Mouse (Mus musculus): ENCODE data around the gene Rasgrp3.

Gene Rasgrp3

DNA sequence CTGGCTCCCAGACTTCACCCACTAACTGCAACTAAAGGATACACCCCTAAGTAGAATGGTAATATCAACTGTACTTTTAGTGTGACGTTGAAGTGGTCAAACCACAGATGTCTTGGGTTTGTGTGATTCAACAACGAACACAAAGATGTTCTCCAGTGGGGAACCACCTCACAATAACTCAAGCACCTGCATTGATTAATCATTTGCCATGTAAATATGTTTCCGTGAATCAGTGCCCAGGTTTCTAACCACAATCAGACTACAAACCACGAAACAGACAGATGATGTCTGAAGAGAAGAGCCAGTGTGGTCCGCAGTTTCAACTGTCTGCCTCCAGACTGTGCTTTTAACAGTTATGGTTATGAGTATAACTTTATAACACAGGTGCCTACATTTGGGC is 69.4 kb downstream of the Rasgrp3 start:
- no peak for DNase-seq

DNA sequence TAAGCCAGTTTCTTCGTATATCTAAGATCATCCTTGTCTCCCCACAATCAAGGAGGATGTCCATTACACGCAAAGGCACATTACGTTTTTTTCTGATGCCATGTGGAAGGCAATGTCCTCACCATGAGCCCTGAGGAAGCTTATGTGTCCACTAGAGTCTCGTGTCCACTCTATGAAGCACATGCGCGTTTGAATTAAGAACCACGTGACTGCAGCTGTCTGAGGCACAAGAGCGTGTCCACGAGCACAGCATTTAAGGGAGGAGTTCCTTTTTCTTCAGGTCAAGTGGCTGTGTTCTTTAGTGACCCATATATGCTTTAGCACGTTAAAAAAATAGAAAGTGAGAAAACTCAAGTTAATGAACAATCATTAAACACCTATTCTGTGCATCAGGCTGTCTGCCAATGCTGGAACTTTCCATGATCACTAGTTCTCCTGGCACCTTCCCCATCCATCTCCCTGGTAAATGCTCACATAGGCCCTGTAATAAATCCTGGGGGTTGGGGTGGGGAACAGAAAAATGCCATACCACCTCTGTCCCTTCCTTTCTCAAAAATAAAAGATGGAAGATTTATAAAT is 70.5 kb downstream of the Rasgrp3 start:
- DNase-seq = no peak

DNA sequence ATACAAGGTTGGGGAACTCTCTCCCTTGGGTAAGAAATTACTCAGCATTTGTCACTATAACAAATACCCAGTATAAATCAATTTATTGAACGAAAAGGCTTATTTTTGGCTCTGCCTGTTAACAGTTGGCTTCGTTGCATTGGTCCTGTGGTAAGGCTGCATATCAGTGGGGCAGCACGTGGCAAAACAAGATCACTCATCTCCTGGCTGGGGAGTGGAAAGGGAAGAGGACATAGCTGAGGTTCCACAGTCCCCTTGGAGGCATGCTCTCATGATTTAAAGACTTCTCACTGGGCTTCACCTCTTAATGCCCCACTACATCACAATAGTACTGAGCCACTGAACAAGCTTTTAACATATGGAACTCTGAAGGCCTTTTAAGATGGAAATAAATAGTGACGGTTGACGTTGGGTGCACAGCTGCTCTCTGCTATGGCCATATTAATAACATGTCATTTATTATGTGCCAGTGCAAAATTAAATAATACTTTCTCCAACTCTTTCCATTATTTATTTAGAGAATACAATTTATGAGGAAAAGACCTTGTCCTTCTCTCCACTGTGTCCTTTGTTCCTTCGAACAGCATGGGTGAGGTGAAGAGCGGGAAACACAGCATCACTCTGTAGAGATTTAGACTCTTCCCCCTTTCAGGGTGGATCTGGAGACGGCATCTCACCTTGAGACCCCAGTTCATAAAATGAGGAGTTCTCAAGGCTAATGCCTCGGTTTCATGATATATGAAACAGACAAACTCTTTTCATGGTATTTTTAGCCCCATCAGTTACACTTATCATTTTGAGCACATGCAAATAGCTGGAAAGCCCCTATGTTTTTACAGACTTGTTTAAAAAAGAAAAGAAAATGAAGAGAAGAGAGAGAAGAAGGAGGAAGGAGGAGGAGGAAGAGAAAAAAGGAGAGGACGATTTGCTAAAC is 71.3 kb downstream of the Rasgrp3 start:
- DNase-seq = no peak

DNA sequence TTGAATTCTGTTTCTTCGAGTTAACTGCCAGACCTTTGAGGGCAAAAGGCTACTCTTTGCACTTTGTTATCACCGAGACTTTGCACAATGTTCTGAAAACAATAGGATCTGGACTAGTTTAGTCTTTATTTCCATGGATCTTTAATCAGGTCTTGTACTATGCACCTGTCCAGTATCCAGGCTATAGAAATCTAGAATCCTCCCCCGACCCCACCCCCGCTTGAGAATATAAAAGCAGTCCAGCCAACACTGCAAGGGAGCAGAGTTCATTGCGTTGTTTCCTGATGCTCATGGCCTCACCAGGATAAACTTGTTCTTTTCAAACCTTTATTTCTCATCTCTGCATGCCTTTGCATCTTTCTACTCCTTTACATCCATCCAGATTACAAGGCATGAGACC is 73.6 kb downstream of the Rasgrp3 start:
- no peak for DNase-seq

DNA sequence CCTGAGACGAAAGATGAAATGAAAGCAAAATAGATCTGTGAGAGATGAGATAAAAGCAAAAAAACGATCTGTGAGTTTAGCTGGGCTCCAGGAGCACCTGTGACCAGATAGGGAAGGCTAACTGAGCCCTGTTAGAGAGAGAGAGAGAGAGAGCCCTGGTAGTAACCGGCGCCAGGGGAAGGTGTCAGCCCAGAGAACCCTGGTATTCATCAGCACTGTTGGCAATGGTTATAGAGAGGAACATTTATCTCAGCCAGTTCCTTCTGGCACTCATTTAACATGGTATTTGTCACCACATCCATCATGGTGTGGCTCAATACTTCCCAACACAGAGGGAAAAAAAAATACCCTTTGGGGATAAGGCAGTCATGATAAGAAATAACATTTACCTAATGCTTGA is 80.9 kb downstream of the Rasgrp3 start:
- no peak for DNase-seq

DNA sequence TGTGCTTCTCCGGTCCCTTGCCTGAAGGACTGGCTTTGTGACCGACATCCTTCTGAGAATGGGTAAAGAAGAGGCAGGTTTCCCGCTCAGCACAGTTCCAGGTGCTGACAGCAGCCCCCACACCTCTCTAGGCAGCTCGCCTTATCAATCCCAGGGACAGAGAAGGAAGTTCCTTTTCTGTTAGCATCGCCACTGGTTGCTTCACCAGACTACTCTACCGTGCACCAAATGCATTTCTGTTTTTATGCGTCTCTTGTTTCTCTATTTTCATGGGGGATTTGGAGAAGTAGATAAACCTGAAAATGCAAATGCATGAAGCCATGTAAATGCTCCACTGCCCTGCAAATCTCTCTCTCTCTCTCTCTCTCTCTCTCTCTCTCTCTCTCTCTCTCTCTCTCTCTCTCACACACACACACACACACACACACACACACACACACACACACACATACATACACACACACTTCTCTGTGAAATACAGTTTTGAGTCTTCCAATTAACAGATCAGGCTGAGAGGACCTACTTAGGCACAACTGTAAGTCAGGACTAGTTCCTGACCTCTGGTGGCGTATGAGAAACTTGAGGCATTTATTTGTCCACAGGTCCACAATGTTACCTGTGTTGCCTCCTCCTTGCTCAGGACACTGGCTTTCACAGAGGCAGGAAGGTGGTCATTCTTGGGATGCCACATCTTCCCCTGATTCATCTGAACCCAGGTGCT is 82.6 kb downstream of the Rasgrp3 start:
- no peak for DNase-seq

DNA sequence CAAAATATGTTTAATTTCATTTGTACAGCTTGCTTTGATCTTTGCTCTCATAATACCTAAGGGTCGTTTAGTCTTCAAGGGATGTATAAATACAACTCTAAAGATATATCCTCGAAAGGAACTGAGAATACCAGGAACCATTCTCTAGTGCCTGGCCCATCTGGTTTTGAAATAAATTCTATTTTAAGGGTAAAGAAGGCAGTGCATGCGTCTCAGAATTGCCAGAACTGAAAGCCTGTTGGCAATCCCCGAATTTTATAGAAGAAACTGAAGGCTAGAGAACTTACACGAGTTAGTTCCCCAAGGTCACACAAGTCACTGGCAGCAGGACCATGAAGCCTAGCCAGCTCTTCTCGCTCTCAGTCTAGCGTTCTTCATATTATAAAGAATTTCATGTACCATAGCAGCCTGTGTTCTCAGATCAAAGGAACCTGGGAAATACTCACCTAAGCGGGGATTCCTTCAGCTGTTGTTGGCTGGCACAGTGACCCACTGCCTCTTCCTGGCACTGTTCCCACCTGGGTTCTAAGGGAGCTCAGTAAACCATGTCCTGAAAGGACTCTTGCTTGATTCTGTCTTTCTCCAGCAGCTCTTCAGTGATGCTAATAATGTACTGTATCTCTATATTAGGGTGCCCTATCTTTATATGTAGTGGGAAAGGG is 83.7 kb downstream of the Rasgrp3 start:
- peak; percentile 46 for DNase-seq

DNA sequence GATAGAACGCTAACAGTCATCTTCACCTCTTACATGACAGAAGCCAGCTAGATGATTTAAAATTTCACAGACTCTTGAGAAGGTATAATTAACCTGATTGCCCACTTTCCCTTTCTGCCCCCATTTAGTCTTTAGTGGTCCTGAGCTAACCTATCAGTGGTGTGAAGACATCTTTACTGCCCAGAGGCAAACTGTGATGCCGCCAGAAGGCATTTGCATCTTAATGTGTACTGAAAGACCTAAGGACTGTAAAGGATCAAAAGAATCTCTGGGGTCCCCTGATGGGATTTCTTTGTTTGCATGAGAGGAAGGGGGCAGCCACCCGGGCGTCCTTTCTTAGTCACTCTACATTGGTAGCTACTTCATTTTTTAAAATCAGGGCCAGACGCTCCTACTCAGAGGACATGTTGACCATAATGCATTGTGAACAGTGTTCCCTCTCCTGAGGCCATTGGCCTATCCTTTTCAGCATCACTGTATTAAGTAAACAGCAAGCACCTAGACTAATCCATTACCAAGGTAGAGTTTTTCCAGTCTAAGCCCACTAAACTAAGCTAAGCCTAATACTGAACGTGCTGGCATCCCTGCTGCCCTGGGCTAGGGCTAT is 85.6 kb downstream of the Rasgrp3 start:
- DNase-seq = no peak

DNA sequence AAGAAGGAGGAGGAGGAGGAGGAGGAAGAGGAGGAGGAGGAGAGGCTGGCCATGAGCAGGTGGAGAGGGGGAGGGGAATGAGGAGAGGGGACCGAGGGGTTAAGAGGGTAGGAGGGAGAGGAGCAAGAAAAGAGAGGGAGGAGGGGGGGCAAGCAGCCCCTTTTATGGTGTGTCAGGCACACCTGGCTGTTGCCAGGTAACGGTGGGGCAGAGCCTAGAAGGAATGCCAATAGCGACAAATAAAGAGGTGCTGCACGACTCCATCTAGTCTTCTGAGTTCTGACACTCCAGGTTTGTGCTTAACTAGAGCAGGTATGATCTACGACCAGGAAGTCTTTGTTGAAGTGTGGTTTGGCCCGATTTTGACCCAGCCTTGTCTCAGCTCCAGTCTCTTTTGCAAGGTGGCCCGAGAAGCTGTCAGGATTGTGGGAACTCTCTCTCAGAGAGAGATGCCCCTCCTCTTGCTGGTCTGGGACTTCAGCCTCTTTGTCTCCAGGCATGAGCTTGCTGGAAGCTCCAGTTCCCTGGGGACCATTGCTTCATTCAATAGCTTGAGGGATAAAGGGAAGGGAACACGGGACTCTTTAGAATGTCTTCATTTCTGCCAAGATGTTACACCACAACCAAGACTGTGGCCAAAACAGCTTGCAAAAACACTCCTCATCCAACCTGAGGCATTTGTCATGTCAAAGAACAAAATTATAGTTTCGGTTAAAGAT is 86.8 kb downstream of the Rasgrp3 start:
- DNase-seq = no peak

DNA sequence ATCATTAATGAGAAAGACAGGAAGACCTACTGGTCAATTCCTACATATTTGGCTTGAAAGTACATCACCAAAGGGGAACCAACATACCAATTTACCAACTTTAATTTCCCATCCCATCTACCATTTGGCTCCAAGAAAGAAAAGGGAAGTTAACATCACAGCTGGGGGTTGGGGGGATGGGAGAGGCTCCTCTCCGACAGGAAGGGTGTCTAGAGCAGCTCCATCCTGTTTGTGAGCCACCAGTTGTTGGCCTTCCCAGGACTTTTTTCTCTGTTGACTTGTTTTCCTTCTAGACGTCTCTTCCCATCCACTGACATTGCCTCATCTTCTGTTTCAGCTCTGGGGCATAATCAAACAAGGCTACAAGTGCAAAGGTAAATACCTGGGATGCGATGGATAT is 88.1 kb downstream of the Rasgrp3 start:
- DNase-seq = peak in 1 of 2 experiments; percentile 27

DNA sequence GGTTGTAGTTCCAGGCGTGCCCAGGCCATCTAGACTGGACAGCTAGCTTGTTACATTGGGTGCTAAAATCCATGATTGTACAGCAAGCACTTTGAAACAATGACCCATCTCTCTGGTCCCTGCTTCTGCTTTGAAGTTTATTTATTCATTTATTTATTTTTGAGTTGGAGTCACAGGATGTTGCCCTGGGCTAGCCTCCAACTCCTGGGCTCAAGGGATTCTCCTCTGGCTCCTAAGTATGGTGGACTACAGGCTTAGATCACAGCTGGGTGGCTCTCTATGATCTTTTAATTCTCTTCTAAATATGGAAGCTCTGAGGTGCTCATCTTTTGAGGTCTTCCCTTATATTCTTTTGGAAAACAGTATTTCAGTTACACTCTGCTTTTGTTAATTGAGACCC is 90.7 kb downstream of the Rasgrp3 start:
- DNase-seq = no peak

DNA sequence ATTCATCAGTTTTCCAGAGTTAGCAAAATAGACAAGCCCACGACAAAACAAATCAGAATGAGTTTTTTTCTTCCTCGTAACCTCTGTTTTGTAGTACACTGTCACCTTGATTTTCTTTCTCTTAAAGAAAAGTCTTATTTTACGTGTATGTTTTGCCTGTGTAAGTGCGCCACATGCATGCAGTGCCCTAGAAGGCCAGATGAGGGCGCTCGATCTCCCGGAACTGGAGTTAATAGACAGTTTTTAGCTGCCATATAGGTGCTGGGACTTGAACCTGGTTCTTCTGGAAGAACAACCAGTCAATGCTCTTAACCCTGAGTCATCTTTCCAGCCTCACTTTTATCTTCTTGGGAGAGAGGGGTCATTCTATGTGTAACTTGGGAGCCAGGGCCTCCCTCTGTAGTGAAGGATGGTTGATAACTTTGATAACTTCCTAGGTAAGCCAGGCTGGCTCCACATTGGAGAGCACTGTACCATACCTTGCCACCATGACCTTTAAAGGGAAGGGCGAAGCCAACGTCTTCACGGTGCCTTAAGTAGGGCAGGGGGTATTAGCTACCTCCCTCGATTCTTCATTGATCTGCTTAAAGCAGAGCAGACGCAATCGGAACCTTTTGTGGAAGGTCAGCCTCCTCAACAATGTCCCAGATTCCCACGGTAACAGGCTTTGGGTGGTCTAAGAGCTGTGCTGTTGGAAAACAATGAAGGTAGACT is 93.7 kb downstream of the Rasgrp3 start:
- DNase-seq = no peak

DNA sequence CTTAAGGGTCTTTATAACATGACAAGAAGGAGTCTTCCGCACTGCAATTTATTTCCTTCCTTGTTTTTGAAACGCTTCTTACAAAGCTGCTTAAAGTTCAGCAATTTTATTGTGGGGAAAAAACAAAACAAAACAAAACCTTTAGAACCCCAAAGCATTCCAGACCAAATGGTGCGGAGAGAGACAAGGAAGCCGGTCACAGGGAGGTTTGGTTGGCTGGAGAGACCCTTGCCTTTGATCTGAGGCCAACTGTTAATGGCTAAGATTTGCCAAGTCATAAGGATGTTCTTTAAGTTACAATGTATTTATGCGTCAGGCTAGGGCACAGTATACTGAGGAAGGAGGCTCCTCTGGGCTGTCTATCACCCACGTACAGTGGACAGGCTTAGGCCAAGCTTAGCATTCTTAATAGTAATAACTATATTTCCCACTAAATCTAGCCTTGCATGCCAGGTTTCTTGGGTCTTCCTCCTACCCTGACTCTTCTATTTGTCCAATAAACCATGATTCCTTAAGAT is 96.8 kb downstream of the Rasgrp3 start:
- DNase-seq = no peak

DNA sequence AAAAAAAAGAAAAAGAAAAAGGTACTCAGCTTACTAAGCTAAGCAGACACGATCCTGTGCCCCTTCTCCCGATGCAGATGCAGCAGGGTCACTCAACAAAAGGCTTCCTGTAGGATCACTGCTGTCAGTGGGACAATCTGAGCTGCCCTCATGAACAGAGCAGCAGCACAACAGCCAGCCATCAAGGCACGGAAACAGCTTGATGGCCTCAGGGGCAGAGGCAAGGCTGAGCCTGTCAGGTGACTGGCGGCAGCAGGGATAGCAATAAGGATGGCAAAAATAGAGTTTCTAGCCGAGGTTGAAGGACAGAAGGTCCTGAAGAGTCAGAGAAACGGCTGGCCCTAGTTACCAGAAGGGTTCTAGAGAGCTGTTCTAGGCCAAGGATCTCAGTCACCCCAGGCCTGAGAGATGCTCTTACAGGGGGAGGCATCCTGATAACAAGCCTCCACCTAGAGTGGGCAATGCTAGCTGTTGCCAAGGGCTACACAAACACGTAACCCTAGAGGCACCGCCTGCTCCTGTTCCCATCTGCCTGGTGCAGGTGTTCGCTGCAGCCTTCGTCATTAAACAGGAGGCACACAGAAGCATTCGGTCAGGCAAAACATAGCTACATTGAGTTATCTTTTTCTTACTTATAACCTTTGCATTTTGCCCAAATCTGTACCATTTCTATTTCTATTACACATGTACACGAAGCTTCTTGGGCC is 98.8 kb downstream of the Rasgrp3 start:
- peak in 1 of 2 experiments; percentile 10 for DNase-seq

DNA sequence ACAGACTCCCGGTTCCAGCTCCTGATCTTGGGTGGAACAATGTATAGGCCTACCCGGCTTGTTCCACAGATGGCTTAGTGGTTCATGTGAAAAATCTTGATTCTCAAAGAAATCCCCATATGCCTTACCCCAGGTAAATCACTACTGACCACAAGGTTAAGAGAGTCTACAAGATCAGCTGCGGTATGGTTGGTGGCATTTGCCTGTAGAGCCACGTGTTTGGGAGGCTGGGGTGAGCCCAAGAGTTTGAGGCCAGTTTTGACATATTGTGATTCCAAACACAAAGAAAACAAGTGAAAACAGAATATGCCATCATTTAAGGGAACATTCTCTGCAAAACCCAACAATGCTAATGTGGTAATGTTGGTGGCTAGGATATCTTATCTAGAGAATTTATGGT is 99.9 kb downstream of the Rasgrp3 start:
- no peak for DNase-seq

DNA sequence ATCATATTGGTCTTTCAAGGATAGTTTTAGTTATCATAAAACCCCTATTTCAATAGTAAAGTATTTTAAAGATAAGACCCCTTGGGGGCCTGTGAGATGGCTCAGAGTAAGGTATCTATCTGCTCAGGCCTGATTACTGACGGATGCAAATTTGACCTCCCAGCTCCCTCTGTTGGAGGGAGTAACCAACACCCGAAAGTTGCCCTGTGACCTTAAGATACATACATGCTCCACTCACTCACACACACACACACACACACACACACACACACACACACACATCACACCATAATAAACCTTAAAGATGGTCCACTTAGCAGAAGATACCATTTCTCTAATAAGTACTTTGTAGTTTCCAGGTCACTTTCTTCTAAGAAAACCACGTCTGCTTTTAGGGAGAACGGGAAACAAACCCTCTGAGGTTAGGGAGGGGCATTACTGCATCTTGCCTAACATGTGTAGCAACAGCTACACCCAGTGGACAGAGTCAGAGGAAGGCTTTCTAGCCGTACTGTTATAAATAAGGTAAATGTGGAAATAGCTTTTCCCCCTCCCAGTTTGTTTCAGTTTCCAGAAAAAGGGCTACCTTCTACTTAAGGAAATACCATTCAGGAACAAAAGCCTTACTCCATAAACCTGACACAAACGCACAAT is 100.8 kb downstream of the Rasgrp3 start:
- DNase-seq = peak; percentile 51 to 58

DNA sequence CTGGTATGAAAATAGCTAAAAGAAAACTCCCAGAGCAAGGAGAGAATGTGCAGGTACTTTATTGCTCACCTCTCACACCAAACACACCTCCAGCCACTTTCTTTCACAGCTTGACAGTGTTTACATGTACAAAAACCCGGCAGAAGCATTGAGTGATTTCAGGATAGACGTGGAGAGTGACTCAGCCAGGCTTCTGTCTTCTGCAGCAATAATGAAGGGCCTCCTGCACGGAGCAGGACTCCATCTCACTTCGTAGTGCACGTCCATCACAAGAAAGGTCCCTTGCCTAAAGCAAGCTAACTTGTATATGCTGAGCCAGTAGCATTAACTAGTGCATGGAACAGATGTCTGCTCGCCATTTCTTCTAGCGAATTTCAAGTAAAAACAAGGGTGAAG is 101.4 kb downstream of the Rasgrp3 start:
- no peak for DNase-seq

DNA sequence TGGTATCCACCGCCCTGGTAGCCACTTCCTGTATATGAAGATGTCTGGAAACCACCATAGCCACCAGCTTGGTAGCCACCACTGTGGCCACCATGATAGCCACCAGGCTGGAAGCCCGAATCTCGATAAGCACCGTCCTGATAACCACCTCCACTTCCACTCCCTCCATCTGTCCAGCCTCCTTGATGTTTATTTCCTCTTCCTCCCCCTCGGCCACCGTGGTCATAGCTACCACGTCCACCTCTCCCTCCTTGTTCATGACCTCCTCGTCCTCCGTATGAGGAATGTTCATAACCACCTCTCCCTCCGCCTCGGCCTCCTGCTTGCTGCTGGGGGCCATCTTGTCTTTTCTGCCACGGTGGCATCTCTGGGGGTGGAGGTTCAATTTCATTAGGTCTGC is 102.7 kb downstream of the Rasgrp3 start:
- no peak for DNase-seq

DNA sequence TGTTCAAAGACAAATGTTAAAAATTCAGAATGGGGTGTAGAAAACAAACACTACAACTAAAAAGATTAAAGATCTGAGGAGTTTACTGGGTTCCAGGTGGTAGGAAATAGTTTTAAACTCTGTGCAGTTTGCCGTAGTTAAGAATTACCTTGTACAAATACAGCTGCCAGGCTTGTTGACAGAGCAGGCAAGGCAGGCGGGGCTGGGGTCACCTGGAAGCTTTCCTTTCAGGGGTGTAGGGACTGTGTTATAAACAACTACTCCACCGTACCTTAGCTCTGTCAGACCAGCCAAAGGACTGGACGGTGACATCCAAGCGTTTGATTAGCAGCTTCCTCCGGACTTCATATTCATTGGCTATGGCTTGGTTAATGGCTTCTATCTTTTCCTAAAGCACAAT is 103.4 kb downstream of the Rasgrp3 start:
- DNase-seq = no peak

DNA sequence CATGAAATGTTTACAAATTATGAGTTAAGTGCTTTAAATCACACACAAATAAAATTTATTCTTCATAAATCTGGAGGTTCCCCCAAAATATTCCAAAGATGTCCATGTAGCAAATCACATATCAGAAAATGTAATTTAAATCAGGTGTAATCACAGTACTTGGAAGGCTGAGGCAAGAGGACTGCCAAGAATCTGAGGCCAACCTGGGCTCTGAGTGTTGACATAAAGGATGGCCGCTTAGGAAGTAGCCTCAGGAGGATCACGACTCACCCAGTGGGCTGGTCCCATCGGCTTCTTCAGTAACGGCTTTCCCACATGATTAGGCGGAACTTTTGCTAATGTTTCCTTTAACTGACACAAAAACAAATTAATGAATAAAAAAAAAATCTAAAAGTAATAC is 104.1 kb downstream of the Rasgrp3 start:
- DNase-seq = no peak

All from cerebellum, postnatal 10 days (tissue).